Mouse (Mus musculus): Measurements from ENCODE around the gene Dnaja2.

DNA sequence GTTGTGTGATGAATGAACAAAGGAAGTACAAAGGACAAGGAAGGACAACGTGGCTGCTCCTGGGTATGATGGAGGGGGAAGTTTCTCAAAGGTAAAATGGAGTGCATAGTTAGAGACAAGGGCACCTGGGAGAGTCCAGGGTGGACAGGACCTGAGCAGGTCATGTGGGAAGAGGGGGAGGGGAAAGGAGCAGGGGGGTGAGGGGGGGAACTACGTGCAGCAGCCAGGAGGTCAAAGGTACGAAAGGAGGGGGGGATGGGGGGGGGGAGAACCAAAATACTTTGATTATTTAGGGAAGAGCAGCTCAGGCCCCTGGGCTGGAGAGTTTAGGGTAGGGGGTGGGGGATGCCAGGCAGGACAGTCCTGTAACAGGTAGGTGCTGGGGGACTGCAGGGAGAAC lies 39.8 kb upstream of the Dnaja2 start:
- TF ChIP-seq CTCF (IDR thresholded peaks at IDR 0.05; ENCODE audit: borderline replicate concordance, insufficient read depth, low read depth, low read length) (no peak), POLR2A (IDR thresholded peaks at IDR 0.05; ENCODE audit: borderline replicate concordance, insufficient read depth, low read length) (no peak)
